Mouse (Mus musculus): ENCODE measurements around the gene Nt5c3b. TPM values are rescaled to one million over a fixed set of nuclear protein-coding genes. Genes with fewer than 3 reads are reported as not detected.

Nt5c3b gene
- polyA plus RNA-seq, 1 experiment, result 32.0 TPM

DNA sequence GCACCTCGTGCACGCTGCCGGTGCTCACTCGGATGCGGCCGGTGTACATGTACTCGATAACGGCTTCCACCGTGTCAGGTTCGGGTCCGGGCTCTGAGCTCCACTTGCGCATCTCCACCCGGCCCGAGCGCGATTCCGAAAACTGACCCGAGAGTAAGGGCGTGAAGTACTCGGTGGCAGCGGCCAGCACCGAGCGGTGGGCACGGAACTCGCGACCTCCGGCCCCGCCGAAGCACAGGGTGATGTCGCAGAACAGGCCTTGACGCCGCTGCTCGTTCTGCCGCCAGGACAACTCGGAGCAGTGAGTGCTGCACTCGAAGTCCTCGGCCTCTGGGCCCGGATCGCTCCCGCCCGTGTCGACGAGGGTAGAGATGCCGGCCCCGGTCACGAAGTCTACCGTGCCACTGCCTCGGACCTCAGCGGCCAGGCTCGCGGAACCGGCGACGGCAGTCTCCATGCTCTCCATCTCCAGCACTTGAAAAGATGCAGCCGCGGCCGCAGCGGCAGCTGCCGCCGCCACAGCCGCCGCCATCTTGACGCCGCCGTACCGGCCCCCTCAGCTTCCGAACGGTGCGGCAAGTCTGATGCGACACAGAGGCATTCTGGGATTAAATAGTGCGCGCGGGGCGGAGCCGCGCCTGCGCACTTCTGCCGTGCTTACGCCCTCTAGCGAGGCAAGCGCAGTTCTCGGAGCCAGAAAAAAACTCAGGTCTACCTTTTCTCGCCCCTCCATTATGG lies 30.8 kb upstream of the Nt5c3b start, which contains the start of gene Klhl11:
Gene Klhl11, minus strand, starts transcription at position 545 of the 738 bp plus-strand sequence.
- Histone ChIP-seq H3K27ac (ENCODE audit: insufficient read depth, low read depth, low read length) (peak within 1 kb of the TSS; percentile 29), H3K4me1 (ENCODE audit: control insufficient read depth, insufficient read depth, low read length) (peaks cover 12% of the 10 kb centered on the region; the same call in 1 of the 2 replicates), H3K4me3 (ENCODE audit: insufficient read depth, low read depth, low read length) (peak within 1 kb of the TSS; percentile 98), H3K27me3 (replicated peaks; ENCODE audit: control insufficient read depth, insufficient read depth, low read length) (no peaks in the 10 kb centered on the region), H3K36me3 (ENCODE audit: control insufficient read depth, insufficient read depth, low read length) (peaks cover 1% of the 10 kb centered on the region; the same call in 1 of the 2 replicates)
- peak; percentile 93 for DNase-seq
- under 1% methylated on average over 83 of the region's 83 CpGs for WGBS
- TF ChIP-seq POLR2A (IDR thresholded peaks at IDR 0.05; ENCODE audit: low read depth, low read length) (peak; percentile 95), CTCF (conservative IDR thresholded peaks at IDR 0.05; ENCODE audit: insufficient read depth, insufficient read length, low read depth, low read length) (peak; percentile 79)

DNA sequence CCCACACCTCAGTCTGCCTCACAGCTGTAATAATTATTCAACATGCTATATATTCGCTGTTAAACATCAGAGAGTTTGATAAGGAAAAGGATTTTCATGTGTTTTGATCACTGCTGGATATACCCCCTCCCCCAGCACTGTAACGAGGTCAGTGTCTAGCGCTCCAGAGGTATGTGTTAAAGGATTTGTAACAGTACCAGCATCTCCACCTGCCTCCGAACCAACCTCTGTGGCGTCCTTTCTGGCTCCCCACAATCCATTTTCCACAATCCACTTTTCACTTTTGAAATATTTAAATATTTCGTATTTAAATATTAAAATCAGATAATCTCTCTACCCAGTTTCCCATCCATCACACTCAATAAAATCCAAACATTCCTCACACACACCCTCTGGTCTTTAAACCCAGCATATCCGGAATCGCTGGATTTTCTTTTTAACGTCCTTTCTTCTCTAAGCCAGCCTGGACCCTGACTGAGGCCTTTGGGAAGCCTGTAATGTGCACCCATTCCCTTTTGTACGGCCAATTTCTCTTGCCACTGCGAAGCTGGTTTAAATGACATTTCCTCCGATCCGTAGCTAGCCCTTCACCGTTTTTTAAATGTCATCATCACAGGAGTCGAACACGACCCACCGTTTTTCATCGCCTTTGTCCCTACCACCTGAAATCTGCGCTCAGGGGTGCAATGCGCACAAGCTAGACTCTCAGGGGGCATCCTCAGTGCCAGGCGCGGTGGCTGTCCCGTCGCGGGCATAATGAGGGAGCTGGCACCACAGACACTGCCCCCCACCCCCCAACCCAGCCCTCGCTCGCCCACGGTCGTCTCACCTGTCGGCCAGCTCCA lies 30.0 kb upstream of the Nt5c3b start:
- WGBS, result 5% methylated on average over 30 of the region's 30 CpGs
- peak overlapping the region; percentile 98 for H3K4me3 ChIP-seq (ENCODE audit: insufficient read depth, low read depth, low read length)
- H3K27ac ChIP-seq (ENCODE audit: insufficient read depth, low read depth, low read length), result no peak overlapping the region
- DNase-seq, result no peak
- no peaks in the 10 kb centered on the region; the same call in 1 of the 2 replicates for H3K36me3 ChIP-seq (ENCODE audit: control insufficient read depth, insufficient read depth, low read length)
- no peaks in the 10 kb centered on the region for H3K27me3 ChIP-seq (replicated peaks; ENCODE audit: control insufficient read depth, insufficient read depth, low read length)
- H3K4me1 ChIP-seq (ENCODE audit: control insufficient read depth, insufficient read depth, low read length), result peaks cover 12% of the 10 kb centered on the region; the same call in 1 of the 2 replicates
- no peak for TF ChIP-seq CTCF (conservative IDR thresholded peaks at IDR 0.05; ENCODE audit: insufficient read depth, insufficient read length, low read depth, low read length)
- no peak for TF ChIP-seq POLR2A (IDR thresholded peaks at IDR 0.05; ENCODE audit: low read depth, low read length)

DNA sequence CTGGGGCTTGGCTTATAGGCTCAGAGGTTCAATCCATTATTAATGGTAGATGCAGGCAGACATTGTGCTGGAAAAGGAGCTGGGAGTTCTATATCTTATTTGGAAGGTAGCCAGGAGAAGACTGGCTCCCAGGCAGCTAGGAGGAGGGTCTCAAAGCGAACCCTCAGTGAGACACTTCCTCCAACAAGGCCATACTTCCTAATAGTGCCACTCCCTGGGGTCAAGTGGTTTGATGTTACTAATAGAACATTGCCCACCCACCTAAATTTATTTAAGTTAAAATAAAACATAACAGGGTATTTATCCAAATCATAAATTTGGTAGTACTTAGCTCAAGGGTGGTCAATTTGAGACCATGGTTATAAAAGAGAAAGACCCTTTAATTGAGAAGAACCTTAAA lies 24.2 kb upstream of the Nt5c3b start:
- Histone ChIP-seq H3K36me3 (ENCODE audit: control insufficient read depth, insufficient read depth, low read length) (no peaks in the 10 kb centered on the region; the same call in 1 of the 2 replicates), H3K27me3 (replicated peaks; ENCODE audit: control insufficient read depth, insufficient read depth, low read length) (no peaks in the 10 kb centered on the region), H3K4me1 (ENCODE audit: control insufficient read depth, insufficient read depth, low read length) (peaks cover 4% of the 10 kb centered on the region; the same call in 1 of the 2 replicates), H3K4me3 (ENCODE audit: insufficient read depth, low read depth, low read length) (no peak overlapping the region), H3K27ac (ENCODE audit: insufficient read depth, low read depth, low read length) (no peak overlapping the region)
- 86% methylated on average over 1 of the region's 1 CpGs for WGBS
- TF ChIP-seq CTCF (conservative IDR thresholded peaks at IDR 0.05; ENCODE audit: insufficient read depth, insufficient read length, low read depth, low read length) (no peak), POLR2A (IDR thresholded peaks at IDR 0.05; ENCODE audit: low read depth, low read length) (no peak)
- DNase-seq, result no peak

DNA sequence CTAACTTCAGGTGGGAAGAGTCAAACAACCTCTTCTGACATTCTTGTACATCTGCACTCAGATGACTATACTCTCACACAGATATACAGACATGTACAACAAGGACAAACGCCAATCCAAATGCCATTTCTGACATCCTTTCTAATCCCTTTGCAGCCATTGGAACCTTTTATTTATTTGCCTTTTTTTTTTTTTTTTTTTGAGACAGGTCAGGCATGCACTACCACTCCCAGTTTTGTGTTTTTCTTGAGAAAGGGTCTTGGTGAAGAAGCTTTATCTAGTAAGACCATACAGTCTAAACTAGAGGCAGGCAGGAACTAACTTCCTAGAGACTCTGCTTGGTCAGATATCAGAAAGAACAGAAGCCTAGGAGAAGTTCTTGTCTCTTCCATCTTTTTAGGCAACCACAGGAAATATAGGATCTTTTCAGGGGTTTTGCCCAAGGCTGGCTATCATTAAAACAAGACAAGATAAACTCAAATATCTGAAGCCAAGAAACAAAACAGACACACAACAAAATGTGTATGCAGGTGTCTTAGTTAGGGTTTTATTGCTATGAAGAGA lies 23.7 kb upstream of the Nt5c3b start:
- Histone ChIP-seq H3K27ac (ENCODE audit: insufficient read depth, low read depth, low read length) (no peak overlapping the region), H3K36me3 (ENCODE audit: control insufficient read depth, insufficient read depth, low read length) (no peaks in the 10 kb centered on the region; the same call in 1 of the 2 replicates), H3K4me1 (ENCODE audit: control insufficient read depth, insufficient read depth, low read length) (no peaks in the 10 kb centered on the region), H3K4me3 (ENCODE audit: insufficient read depth, low read depth, low read length) (no peak overlapping the region), H3K27me3 (replicated peaks; ENCODE audit: control insufficient read depth, insufficient read depth, low read length) (no peaks in the 10 kb centered on the region)
- 94% methylated on average over 1 of the region's 1 CpGs for WGBS
- TF ChIP-seq POLR2A (IDR thresholded peaks at IDR 0.05; ENCODE audit: low read depth, low read length), result no peak
- DNase-seq, result no peak

DNA sequence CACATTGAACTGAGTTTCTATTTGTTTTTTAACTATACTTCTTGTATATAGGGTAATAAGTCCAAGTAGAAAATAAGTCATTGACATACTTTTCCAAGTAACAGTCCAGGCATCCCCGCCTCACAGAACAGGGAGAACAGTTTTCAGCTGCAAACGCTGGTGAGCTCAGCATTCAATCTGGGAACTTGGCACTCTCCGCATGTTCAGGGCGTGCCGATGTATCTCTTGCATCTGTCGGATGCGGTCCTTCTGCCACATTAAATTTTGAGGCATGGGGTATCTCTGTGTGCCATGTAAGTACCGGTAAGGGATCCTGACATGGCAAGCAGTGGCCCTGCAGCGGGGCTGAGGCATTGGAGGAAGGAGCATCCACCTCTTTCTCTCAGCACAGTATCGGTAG lies 21.1 kb upstream of the Nt5c3b start:
- DNase-seq, result no peak
- 94% methylated on average over 10 of the region's 10 CpGs for WGBS
- H3K36me3 ChIP-seq (ENCODE audit: control insufficient read depth, insufficient read depth, low read length), result no peaks in the 10 kb centered on the region; the same call in 1 of the 2 replicates
- H3K4me1 ChIP-seq (ENCODE audit: control insufficient read depth, insufficient read depth, low read length), result no peaks in the 10 kb centered on the region
- H3K4me3 ChIP-seq (ENCODE audit: insufficient read depth, low read depth, low read length), result no peak overlapping the region
- no peak for TF ChIP-seq CTCF (conservative IDR thresholded peaks at IDR 0.05; ENCODE audit: insufficient read depth, insufficient read length, low read depth, low read length)
- no peak for TF ChIP-seq POLR2A (IDR thresholded peaks at IDR 0.05; ENCODE audit: low read depth, low read length)
- H3K27ac ChIP-seq (ENCODE audit: insufficient read depth, low read depth, low read length), result no peak overlapping the region
- no peaks in the 10 kb centered on the region for H3K27me3 ChIP-seq (replicated peaks; ENCODE audit: control insufficient read depth, insufficient read depth, low read length)

DNA sequence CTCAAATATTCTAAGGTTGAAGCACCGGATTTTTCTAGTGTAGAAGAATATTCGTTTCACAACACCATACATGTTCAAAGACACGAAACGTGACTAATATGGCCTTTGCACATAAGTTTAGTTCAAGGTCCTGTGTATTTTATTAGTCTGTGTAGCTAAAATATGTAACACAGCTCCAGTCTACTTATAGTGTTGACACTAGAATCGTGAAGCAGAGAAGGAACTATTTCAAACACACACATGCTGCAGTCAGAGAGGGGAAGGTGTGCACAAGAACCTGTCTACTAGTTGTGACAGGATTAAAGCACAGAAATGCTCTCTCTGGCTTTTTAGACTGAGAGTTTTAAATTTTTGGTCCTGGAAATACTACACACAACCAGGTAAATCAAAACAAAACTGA lies 16.1 kb upstream of the Nt5c3b start:
- no peak for TF ChIP-seq POLR2A (IDR thresholded peaks at IDR 0.05; ENCODE audit: low read depth, low read length)
- TF ChIP-seq CTCF (conservative IDR thresholded peaks at IDR 0.05; ENCODE audit: insufficient read depth, insufficient read length, low read depth, low read length), result no peak
- H3K36me3 ChIP-seq (ENCODE audit: control insufficient read depth, insufficient read depth, low read length), result no peaks in the 10 kb centered on the region; the same call in 1 of the 2 replicates

More for the DNA sequence above, 16.1 kb upstream of the Nt5c3b start:
- no peak for DNase-seq
- Histone ChIP-seq H3K27ac (ENCODE audit: insufficient read depth, low read depth, low read length) (no peak overlapping the region), H3K27me3 (replicated peaks; ENCODE audit: control insufficient read depth, insufficient read depth, low read length) (no peaks in the 10 kb centered on the region), H3K4me3 (ENCODE audit: insufficient read depth, low read depth, low read length) (no peak overlapping the region), H3K4me1 (ENCODE audit: control insufficient read depth, insufficient read depth, low read length) (no peaks in the 10 kb centered on the region)
- WGBS, result 75% methylated on average over 5 of the region's 5 CpGs

All from kidney, adult 2 months (tissue).